Mouse (Mus musculus) natural killer cell, adult 2 months (primary cell): Measurements from ENCODE around the gene Zfp653.

Experiments used
- DNase-seq, 2 experiments: peaks; one replicate each; pipeline ENCODE4 v3.0.0; 2022; ENCODE audit warnings: low spot score in 2 of 2

Zfp653 gene

DNA sequence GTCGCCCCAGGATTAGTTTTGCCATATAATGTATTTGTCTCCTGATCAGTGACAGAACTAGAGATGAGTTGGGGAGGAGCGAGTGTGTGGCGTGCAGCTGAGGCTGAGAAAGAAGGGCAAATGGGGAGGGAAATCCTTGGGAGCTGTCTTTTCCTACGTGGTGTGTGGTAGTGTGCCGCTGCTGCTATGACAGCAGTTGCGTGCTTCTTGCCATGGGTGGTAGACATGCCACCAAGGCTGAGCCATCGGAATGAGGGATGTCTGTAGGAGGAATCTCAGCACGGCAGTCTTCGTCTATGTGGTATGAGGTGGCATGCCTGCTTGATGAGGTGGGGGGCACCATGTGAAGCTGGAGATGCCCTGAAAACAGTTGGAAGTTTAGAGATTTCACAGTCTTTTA is 40.8 kb downstream of the Zfp653 start:
- no peak for DNase-seq

DNA sequence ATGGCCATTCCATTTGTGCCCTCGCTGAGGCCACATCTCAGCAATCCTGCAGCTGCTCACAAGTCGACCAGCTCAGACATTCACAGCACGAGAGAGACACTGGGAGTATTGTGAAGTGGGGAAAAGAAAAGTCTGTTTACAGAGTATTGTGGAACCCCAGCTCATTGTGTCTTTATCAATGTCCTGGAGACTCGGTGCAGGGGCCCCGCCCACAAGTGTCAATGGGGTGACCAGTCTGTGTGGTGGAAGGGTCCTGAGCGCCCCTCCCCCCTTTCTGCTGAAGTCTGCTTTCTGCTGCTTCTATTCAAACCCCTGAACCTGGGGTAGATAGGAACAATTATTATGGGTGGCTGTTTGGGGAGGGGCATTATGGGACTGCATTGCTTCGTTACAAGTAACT is 42.7 kb downstream of the Zfp653 start:
- no peak for DNase-seq

DNA sequence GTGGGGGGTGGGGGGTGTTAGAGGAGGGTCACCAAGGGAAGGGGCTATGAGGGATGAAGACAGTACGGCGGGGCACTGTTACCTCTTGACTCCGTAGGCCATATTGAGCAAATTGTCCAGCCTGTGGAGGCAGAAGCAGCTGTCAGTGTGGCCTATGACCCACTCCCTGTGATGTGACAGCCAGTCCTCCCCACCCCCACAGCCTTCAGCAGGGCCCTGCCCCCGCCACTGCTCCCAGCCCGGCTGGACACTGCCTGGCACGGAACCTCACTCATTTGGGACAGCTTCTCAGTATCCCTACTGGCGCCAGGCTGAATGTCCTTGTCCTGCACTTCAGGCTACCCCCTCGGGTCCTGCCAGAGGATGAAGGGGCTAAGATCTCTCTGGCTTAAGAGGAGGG is 46.6 kb downstream of the Zfp653 start:
- DNase-seq, result no peak

DNA sequence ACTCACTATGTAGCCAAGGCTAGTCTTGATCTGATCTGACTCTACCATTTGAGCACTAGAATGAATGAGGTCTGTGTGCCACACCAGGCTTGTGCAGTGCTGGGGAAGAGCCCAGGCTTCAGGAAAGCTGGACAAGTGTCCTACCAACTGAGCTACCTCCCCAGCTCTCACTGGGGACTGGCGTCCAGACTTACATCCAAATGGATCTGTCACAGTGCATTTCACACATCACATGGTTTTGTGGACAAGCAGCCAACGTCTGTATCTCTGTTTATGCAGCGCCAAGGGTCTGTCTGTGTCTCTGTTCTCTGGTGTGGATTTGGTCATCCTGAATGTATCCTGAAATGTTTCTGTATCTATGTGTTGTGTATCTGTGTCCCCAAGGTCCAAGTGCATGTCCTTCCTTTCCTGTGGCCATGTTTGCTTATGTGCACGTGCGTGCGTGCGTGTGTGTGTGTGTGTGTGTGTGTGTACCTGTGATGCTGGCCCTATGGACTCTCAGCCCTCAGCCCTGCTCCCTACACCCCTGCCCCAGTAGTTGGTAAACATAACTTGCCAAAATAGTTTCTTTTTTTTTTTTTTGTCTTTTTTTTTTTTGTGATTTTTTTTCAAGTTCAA is 53.9 kb downstream of the Zfp653 start:
- no peak for DNase-seq

DNA sequence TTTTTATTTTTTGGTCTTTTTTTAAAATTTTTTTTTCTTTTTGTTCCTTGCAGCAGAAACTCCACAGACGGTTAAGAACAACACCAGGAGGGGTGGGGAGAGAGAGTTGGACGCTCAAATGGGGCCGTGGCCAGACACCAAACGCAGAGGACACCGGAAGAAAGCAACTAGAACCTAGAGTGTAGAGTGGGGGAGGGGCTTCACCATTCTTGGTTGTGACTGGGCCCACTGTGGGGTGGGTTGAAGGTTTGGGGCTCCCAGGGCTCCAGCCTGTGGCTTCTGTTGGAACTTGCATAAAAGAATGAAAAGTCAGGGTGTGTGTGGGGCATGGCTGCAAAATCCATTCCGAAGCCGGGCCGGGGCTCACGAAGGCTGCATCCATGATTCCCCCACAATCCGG is 54.9 kb downstream of the Zfp653 start:
- no peak for DNase-seq

DNA sequence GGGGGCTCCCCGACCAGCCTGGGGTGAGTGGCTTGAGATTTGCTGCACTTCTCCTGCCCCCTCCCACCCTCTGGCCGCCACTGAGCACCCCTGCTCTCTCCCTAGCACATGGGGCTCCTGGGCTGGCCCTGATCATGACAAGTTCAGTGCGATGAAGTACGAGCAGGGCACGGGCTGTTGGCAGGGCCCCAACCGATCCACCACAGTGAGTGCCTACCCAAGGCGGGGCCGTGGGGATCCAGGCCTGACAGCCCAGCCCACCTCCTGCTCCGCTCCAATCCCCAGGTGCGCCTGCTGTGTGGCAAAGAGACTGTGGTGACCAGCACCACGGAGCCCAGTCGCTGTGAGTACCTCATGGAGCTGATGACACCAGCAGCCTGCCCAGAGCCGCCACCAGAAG is 58.4 kb downstream of the Zfp653 start:
- no peak for DNase-seq

DNA sequence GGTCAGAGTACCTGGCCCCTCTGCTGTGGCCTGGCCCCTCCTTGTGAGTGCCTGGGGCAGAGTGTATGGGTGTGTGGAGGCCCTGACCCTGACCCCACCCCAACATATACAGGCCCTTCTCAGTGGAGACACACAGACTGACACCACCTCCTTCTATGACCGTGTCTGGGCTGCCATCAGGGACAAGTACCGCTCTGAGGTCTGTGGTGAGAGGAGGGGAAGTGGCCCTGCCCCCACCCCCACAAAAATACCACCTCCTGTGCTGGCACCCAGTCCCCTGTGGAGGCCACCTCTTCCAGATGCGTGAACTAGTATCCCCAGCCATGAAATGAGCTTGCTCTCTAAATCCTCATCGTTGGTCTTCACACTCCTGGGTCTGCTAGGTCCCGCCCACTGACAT is 60.1 kb downstream of the Zfp653 start:
- DNase-seq, result no peak
